Mouse (Mus musculus): ENCODE measurements around the gene Rcn1.

Rcn1 gene

GRCm38 (mm10) chr2:105399085-105399891 lies at the start of gene Rcn1:
Gene Rcn1, minus strand, starts transcription at chr2:105399319.
- peak; percentile 87 to 93 for DNase-seq

DNA sequence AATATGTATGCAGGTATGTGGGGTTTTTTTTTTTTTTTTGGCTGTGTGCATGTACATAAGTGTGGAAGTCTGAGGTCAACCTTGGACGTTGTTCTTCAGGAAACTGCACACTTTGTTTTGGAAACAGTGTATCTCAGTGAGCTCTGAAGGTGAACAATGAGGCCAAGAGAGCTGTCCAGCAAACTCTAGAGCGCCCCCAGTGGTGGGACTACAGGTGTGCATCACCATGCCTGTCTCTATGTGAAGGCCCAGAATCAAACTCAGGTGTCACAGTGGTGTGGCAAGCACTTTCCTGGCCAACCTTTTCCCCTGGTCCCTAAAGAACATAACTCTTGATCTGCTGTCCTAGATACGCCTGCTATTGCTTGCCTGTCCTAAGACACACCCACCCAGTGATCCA lies 45.0 kb upstream of the Rcn1 start:
- no peak for DNase-seq

DNA sequence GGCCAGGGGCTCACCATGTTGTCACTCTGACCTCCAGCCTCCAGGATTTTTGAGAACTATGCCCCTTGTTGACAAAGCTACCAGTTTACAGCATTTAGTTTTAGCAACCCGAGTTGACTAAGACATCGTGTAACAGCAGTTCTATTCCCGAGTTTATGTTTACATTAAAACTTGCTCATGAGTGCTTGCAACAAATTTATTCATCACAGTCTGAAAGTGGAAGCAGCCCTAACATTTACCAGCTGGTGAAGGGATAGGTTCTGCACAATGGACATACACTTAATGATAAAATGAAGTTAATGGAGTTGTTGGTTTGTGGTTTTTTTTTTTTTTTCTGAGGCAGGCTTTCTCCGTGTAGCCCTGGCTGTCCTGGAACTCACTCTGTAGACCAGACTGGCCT lies 39.9 kb upstream of the Rcn1 start:
- DNase-seq, result no peak

DNA sequence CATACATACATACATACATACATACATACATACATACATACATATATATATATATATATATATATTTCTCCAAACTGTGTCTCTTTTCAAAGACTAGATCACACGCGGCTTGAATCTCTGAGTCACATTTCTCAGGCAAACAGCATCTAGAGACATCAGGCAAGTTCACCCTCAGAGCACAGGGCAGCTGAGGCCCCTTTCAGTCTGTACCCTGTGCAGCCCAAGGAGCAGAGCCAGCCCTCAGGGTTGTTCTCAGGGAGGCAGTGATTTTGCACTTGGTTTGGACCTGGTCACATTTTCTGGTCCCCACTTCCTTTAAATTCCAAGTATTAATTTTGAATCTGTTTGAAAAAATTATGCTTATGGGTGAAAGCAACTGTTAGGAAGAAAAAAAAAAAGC lies 39.4 kb upstream of the Rcn1 start:
- no peak for DNase-seq

- no peak for DNase-seq
These were observed 33.8 kb upstream of the Rcn1 start for GRCm38 (mm10) chr2:105432927-105433326.

DNA sequence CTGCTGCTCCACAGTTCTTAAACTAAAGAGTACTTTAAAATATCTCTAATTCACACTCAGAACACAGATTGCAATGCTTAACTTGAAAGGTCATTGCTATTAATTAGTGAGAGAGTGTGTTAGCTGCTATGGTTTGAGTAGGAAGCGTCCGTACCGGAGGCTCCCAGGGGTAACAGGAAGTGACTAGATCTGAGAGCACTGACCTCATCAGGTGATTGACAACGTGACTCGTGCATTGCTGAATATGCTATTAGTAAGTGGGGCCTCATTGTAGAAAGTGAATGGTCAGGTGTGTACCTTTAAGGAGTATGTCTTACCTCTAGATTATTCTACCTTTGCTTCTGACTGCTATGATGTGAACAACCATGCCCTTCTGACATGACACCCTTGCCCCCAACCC lies 31.3 kb upstream of the Rcn1 start:
- DNase-seq, result no peak

DNA sequence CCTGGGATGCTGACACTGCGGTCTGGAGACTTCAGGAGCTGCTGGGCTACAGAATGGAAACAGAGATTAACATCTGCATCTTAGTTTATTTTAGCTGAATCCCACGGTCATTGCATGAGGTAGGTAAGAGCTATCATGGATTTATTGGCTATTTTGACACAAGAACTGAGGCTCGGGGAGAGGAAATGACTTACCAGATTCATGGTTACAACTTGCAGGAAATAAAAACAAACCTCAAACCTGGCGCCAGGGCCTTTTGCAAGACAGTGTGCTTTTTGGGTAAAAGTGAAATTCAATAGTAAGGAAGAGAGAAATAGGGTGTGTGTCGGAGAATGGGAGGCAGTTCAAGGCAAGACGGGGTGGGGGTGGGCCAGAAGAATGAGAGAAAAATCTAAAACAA lies 30.8 kb upstream of the Rcn1 start:
- DNase-seq, result no peak

DNA sequence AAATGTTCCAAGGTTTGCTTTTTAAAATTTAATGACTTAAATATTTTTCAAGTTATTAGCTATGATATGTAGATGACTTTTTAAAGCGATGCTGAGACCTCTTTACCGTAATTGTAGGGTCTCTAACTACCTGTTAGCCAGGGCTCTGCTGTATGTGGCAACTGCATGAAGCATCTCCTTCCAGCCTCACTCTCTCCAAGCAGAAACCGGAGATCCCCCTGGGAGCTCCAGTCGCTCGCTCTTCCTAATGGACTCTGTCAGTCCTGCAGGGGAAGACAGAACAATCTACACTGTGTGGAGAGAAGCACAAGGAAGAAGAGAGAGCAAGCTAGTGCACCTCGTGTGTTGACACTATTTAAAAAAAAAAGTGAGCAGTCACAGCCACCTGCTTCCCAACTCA lies 29.3 kb upstream of the Rcn1 start:
- DNase-seq, result no peak

- DNase-seq, result peak; percentile 35 to 76
These were observed 28.9 kb upstream of the Rcn1 start for GRCm38 (mm10) chr2:105428029-105428428.

DNA sequence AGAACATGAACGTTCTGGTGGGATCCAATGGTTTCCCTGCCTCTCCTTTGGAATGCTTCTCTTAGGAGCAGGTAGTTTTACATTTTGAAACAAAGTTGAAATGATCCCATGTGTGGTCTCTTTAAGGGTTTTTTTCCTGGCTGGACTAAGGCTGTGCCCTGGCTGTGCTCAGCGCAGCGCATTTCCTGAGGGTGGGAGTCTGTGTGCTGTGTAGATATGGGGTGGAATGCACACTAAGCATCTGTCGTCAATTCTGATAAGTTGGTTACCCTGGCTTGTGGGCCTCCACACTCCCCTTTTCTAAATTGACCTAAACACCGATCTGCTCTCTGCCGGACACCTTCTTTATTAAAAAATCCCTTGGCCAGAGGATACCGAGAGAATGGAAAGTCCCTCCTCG lies 28.3 kb upstream of the Rcn1 start:
- DNase-seq, result no peak

- no peak for DNase-seq
These were observed 19.6 kb upstream of the Rcn1 start for GRCm38 (mm10) chr2:105418629-105419227.

- DNase-seq, result no peak
These were observed 18.5 kb upstream of the Rcn1 start for GRCm38 (mm10) chr2:105417663-105418062.

- no peak for DNase-seq
These were observed 17.7 kb upstream of the Rcn1 start for GRCm38 (mm10) chr2:105416660-105417348.

DNA sequence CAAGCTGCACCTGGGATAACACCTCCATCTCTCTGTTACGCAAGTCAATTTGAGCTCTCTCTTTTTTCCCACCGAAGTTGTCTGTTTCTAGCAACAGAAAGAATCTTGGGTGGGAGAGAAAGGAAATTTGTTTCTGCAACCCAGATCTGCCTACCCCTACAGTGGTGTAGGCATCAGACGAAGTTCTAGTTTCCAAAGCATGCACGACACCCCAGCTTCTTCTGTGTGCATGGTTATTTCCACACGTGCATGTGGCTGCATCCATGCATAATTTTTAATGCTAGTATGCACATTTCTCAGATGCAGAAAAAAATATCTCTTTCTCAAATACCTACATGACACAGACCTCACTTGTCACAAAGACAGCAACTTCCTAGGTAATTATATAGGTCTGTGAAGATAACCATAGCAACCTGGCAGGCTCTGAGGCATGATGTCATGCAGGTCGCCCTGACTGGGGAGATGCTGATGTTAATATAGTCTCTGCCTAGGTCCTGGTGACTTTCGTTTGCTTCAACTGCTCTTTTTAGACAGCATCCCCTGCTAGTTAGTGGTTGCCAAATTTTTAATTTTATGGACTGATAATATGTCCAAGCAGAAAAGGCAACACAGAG lies 17.0 kb upstream of the Rcn1 start:
- DNase-seq, result no peak

DNA sequence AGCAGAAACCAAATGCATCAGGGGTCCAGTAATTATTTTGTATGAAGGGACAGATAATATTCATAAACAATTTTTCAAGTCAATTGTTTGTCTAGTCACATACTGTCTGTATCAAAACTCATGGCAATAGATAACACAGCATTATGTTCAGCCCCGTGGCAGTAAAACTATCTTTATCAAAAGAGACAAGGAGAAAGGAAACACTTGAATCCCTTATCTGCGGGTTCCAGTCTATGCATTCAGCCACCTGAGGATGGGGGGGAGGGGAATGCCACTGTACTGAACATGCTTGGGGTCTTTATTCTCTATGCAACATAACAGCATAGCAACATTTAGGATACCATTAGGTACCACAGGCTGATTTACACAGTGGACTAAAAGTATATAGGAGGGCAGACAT lies 15.2 kb upstream of the Rcn1 start:
- no peak for DNase-seq

GRCm38 (mm10) chr2:105409253-105409652 lies 10.1 kb upstream of the Rcn1 start:
- DNase-seq, result no peak

DNA sequence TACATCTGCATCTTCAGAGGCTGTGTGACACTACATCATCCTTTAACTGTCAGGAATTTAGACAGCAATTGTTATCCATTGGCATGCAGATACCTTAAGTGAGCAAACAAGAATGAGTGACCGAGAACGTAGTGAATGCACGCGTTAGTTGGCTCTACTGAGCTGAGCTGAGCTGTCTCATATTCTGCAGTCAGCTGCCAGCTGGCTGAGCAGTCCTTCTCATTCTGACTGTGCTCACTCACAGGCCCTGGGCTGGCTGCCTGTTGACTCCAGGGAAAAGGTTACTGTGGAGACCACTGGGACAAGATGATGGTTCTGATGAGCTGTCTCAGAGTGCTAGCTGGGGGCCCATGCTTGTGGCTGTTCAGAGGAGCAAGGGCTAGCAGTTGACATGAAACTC lies 9.4 kb upstream of the Rcn1 start:
- DNase-seq, result peak; percentile 27 to 73

GRCm38 (mm10) chr2:105402180-105402579 lies 3.1 kb upstream of the Rcn1 start:
- DNase-seq, result no peak

GRCm38 (mm10) chr2:105400558-105400957 lies 1.4 kb upstream of the Rcn1 start:
- no peak for DNase-seq

DNA sequence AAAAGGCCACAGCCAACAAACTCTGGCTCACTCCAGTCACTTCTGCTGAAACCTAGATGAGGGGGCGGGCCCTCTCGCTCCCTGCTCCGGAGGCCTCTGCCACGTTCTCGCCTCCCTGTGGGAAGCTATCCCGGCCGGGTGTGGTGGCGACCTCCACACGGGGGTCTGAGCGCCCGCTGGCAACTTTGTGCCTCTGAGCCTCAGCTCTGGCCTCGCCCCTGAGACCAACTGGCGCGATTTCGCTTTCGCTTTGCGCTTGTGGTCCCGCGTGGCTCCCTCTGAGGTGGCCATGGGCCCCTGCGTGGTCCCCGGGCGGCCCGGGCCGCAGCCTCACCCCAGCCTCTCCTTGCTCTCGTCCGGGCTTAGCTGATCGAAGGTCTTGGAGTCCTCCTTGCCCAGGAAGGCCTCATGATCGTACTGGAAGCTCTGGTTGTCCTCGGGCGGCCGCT lies 459 bp downstream of the Rcn1 start:
- peak in 1 of 2 experiments; percentile 66 for DNase-seq

- DNase-seq, result no peak
These were observed 1.5 kb downstream of the Rcn1 start for GRCm38 (mm10) chr2:105397446-105398211.

- DNase-seq, result no peak
These were observed 3.1 kb downstream of the Rcn1 start for GRCm38 (mm10) chr2:105396066-105396465.

DNA sequence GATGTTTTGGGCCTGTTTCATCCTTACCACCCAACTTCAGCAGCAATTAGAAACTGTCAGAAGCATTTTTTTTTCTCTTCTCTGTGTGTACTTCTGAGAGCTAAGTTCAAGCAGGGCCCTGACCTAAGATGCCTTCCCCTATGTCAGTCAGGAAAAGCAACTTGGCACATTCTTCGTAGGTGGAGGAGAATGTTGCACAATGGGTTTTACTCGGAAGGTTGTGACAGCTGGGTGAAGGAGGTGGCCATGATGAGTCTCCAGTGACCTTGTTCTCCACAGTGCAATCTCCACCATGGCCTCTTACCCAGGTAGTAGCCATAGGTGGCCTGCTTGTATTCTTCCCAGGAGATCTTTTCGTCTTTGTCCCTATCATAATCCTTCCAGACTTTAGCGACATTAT lies 4.7 kb downstream of the Rcn1 start:
- no peak for DNase-seq
